Mouse (Mus musculus): ENCODE measurements around the gene Fam83d. TPM values are rescaled to one million over a fixed set of nuclear protein-coding genes. Genes with fewer than 3 reads are reported as not detected.

Gene Fam83d
- polyA plus RNA-seq, 2 experiments = 35.0 to 38.5 TPM

- no peak for TF ChIP-seq POLR2A (IDR thresholded peaks at IDR 0.05; ENCODE audit: borderline replicate concordance, extremely low read depth, insufficient read depth, insufficient read length)
- Histone ChIP-seq H3K27ac (replicated peaks; ENCODE audit: low read depth, low read length) (no peak overlapping the region), H3K9ac (ENCODE audit: low read depth, low read length, severe bottlenecking) (no peak overlapping the region), H3K27me3 (ENCODE audit: control insufficient read depth, insufficient read depth, low read length) (no peaks in the 10 kb centered on the region), H3K9me3 (ENCODE audit: control insufficient read depth, low read length) (no peaks in the 10 kb centered on the region), H3K36me3 (ENCODE audit: control insufficient read depth, insufficient read depth, low read length) (no peaks in the 10 kb centered on the region), H3K4me2 (replicated peaks; ENCODE audit: low read depth, low read length, severe bottlenecking) (no peak overlapping the region), H3K4me3 (replicated peaks; ENCODE audit: low read length) (no peak overlapping the region), H3K4me1 (ENCODE audit: control insufficient read depth, insufficient read depth, low read length) (no peaks in the 10 kb centered on the region)
- 38% methylated on average over 6 of the region's 6 CpGs for WGBS
- ATAC-seq (ENCODE audit: low FRiP score, low read depth) (no peak), DNase-seq (ENCODE audit: low spot score) (no peak)
Observed at GRCm38 (mm10) chr2:158722991-158723551, 44.8 kb upstream of the Fam83d start.

- Histone ChIP-seq H3K4me2 (replicated peaks; ENCODE audit: low read depth, low read length, severe bottlenecking) (no peak overlapping the region), H3K9me3 (ENCODE audit: control insufficient read depth, low read length) (no peaks in the 10 kb centered on the region), H3K36me3 (ENCODE audit: control insufficient read depth, insufficient read depth, low read length) (no peaks in the 10 kb centered on the region), H3K9ac (ENCODE audit: low read depth, low read length, severe bottlenecking) (no peak overlapping the region), H3K27ac (replicated peaks; ENCODE audit: low read depth, low read length) (no peak overlapping the region), H3K4me1 (ENCODE audit: control insufficient read depth, insufficient read depth, low read length) (no peaks in the 10 kb centered on the region), H3K4me3 (replicated peaks; ENCODE audit: low read length) (no peak overlapping the region), H3K27me3 (ENCODE audit: control insufficient read depth, insufficient read depth, low read length) (no peaks in the 10 kb centered on the region)
- 35% methylated on average over 6 of the region's 6 CpGs for WGBS
- DNase-seq (ENCODE audit: low spot score) (no peak), ATAC-seq (ENCODE audit: low FRiP score, low read depth) (no peak)
- no peak for TF ChIP-seq POLR2A (IDR thresholded peaks at IDR 0.05; ENCODE audit: borderline replicate concordance, extremely low read depth, insufficient read depth, insufficient read length)
Observed at GRCm38 (mm10) chr2:158723806-158724205, 44.1 kb upstream of the Fam83d start.

- no peaks in the 10 kb centered on the region for H3K4me1 ChIP-seq (ENCODE audit: control insufficient read depth, insufficient read depth, low read length)
- WGBS = 63% methylated on average over 6 of the region's 6 CpGs
- no peak overlapping the region for H3K27ac ChIP-seq (replicated peaks; ENCODE audit: low read depth, low read length)
- H3K9ac ChIP-seq (ENCODE audit: low read depth, low read length, severe bottlenecking) = no peak overlapping the region
- no peak overlapping the region for H3K4me2 ChIP-seq (replicated peaks; ENCODE audit: low read depth, low read length, severe bottlenecking)
- TF ChIP-seq POLR2A (IDR thresholded peaks at IDR 0.05; ENCODE audit: borderline replicate concordance, extremely low read depth, insufficient read depth, insufficient read length) = no peak
- DNase-seq (ENCODE audit: low spot score) (no peak), ATAC-seq (ENCODE audit: low FRiP score, low read depth) (no peak)
- no peak overlapping the region for H3K4me3 ChIP-seq (replicated peaks; ENCODE audit: low read length)
- H3K27me3 ChIP-seq (ENCODE audit: control insufficient read depth, insufficient read depth, low read length) = no peaks in the 10 kb centered on the region
- H3K36me3 ChIP-seq (ENCODE audit: control insufficient read depth, insufficient read depth, low read length) = no peaks in the 10 kb centered on the region
- H3K9me3 ChIP-seq (ENCODE audit: control insufficient read depth, low read length) = no peaks in the 10 kb centered on the region
Observed at GRCm38 (mm10) chr2:158726252-158726651, 41.6 kb upstream of the Fam83d start.

GRCm38 (mm10) chr2:158728061-158728815 lies 39.7 kb upstream of the Fam83d start:
- ATAC-seq (ENCODE audit: low FRiP score, low read depth) = no peak
- DNase-seq (ENCODE audit: low spot score) = peak; percentile 54

GRCm38 (mm10) chr2:158730896-158731295 lies 37.0 kb upstream of the Fam83d start:
- H3K36me3 ChIP-seq (ENCODE audit: control insufficient read depth, insufficient read depth, low read length) = no peaks in the 10 kb centered on the region
- 66% methylated on average over 3 of the region's 3 CpGs for WGBS
- H3K4me3 ChIP-seq (replicated peaks; ENCODE audit: low read length) = no peak overlapping the region
- ATAC-seq (ENCODE audit: low FRiP score, low read depth) (no peak), DNase-seq (ENCODE audit: low spot score) (no peak)
- no peak overlapping the region for H3K9ac ChIP-seq (ENCODE audit: low read depth, low read length, severe bottlenecking)
- H3K9me3 ChIP-seq (ENCODE audit: control insufficient read depth, low read length) = no peaks in the 10 kb centered on the region
- no peak overlapping the region for H3K4me2 ChIP-seq (replicated peaks; ENCODE audit: low read depth, low read length, severe bottlenecking)
- no peak for TF ChIP-seq POLR2A (IDR thresholded peaks at IDR 0.05; ENCODE audit: borderline replicate concordance, extremely low read depth, insufficient read depth, insufficient read length)
- no peaks in the 10 kb centered on the region for H3K4me1 ChIP-seq (ENCODE audit: control insufficient read depth, insufficient read depth, low read length)
- no peaks in the 10 kb centered on the region for H3K27me3 ChIP-seq (ENCODE audit: control insufficient read depth, insufficient read depth, low read length)
- H3K27ac ChIP-seq (replicated peaks; ENCODE audit: low read depth, low read length) = no peak overlapping the region

More at GRCm38 (mm10) chr2:158728061-158728815, 39.7 kb upstream of the Fam83d start:
- no peak for TF ChIP-seq POLR2A (IDR thresholded peaks at IDR 0.05; ENCODE audit: borderline replicate concordance, extremely low read depth, insufficient read depth, insufficient read length)
- 36% methylated on average over 7 of the region's 7 CpGs for WGBS
- Histone ChIP-seq H3K9me3 (ENCODE audit: control insufficient read depth, low read length) (no peaks in the 10 kb centered on the region), H3K27me3 (ENCODE audit: control insufficient read depth, insufficient read depth, low read length) (no peaks in the 10 kb centered on the region), H3K4me2 (replicated peaks; ENCODE audit: low read depth, low read length, severe bottlenecking) (no peak overlapping the region), H3K27ac (replicated peaks; ENCODE audit: low read depth, low read length) (no peak overlapping the region), H3K36me3 (ENCODE audit: control insufficient read depth, insufficient read depth, low read length) (no peaks in the 10 kb centered on the region), H3K4me3 (replicated peaks; ENCODE audit: low read length) (no peak overlapping the region), H3K4me1 (ENCODE audit: control insufficient read depth, insufficient read depth, low read length) (no peaks in the 10 kb centered on the region), H3K9ac (ENCODE audit: low read depth, low read length, severe bottlenecking) (no peak overlapping the region)
